ENCODE assay signal across 8 mouse cellular contexts in genomic region chr5:31094799-31095691, GRCm38 (mm10). TPM values are rescaled to one million over a fixed set of nuclear protein-coding genes. Genes with fewer than 3 reads are reported as not detected.
DNase-seq lines count a peak whose midpoint lies in the region.

No protein-coding gene starts in this region.

- peaks cover 44% of the 10 kb centered on the region for H3K4me1 ChIP-seq in forebrain, embryonic 10.5 days

- H3K27ac ChIP-seq in forebrain, embryonic 10.5 days: no peak overlapping the region

- intact Hi-C loops in heart, postnatal 36 days (cut with DNase I): no loop called here

- peaks cover 94% of the 10 kb centered on the region for H3K27me3 ChIP-seq in forebrain, embryonic 10.5 days (ENCODE audit: poor library complexity, severe bottlenecking)

- WGBS in forebrain, embryonic 10.5 days: under 1% methylated on average over 59 of the region's 59 CpGs

- no peaks in the 10 kb centered on the region for H3K9me3 ChIP-seq in forebrain, embryonic 10.5 days

- peak; percentile 29 for DNase-seq in urinary bladder, postnatal 14 days (ENCODE audit: low spot score)
- DNase-seq in urinary bladder, adult 2 months (ENCODE audit: low spot score): no peak
- DNase-seq in forebrain, embryonic 10.5 days (ENCODE audit: extremely low spot score, low spot score): peak; percentile 46
- DNase-seq in heart, postnatal 36 days: peak; percentile 61 to 63
- peak; percentile 59 to 76 for DNase-seq in kidney, postnatal 4 days
- peak; percentile 85 to 88 for DNase-seq in lung, postnatal 4 days
- DNase-seq in right cerebral cortex, adult 2 months (ENCODE audit: low spot score in 2 of 2): peak; percentile 65 to 69
- no peak for DNase-seq in urinary bladder, postnatal 10 days (ENCODE audit: low spot score)

- H3K36me3 ChIP-seq in forebrain, embryonic 10.5 days (replicated peaks): no peaks in the 10 kb centered on the region

- H3K4me3 ChIP-seq in forebrain, embryonic 10.5 days: peak overlapping the region; percentile 52

RNA-seq across cellular contexts. Expression of gene Dnajc5g, which starts 11.0 kb away (rescaled TPM):
- polyA plus RNA-seq in urinary bladder, adult 2 months (2012; rRNA removed): not detected in 2 replicates
- polyA plus RNA-seq in forebrain, embryonic 10.5 days (2016; fragmentation: Nextera tagmentation; extraction: Ambion mirVana): not detected in 2 replicates
- not detected for total RNA-seq in heart, postnatal 36 days (2021)

RNA-seq across cellular contexts. Expression of gene Slc30a3, which starts 13.0 kb away (rescaled TPM):
- polyA plus RNA-seq in urinary bladder, adult 2 months (2012; rRNA removed): 0.04 TPM in 1 of 2 replicates, not detected in the other
- 0.32 and 0.39 TPM in 2 replicates for polyA plus RNA-seq in forebrain, embryonic 10.5 days (2016; fragmentation: Nextera tagmentation; extraction: Ambion mirVana)
- total RNA-seq in heart, postnatal 36 days (2021): not detected

RNA-seq across cellular contexts. Expression of gene Trim54, which starts 21.5 kb away (rescaled TPM):
- not detected in 2 replicates for polyA plus RNA-seq in urinary bladder, adult 2 months (2012; rRNA removed)
- polyA plus RNA-seq in forebrain, embryonic 10.5 days (2016; fragmentation: Nextera tagmentation; extraction: Ambion mirVana): 0.11 TPM in 1 of 2 replicates, not detected in the other
- 100 to 1,000 TPM; 249 to 297 TPM for total RNA-seq in heart, postnatal 36 days (2021)

RNA-seq across cellular contexts. Expression of gene Cad, which starts 40.5 kb away (rescaled TPM):
- polyA plus RNA-seq in urinary bladder, adult 2 months (2012; rRNA removed): 14.6 and 14.8 TPM in 2 replicates
- polyA plus RNA-seq in forebrain, embryonic 10.5 days (2016; fragmentation: Nextera tagmentation; extraction: Ambion mirVana): 76.4 and 79.3 TPM in 2 replicates
- 10 to 100 TPM; 14.5 to 15.6 TPM for total RNA-seq in heart, postnatal 36 days (2021)

RNA-seq across cellular contexts. Expression of gene Ucn, which starts 43.6 kb away (rescaled TPM):
- not detected in 2 replicates for polyA plus RNA-seq in urinary bladder, adult 2 months (2012; rRNA removed)
- not detected in 2 replicates for polyA plus RNA-seq in forebrain, embryonic 10.5 days (2016; fragmentation: Nextera tagmentation; extraction: Ambion mirVana)
- not detected for total RNA-seq in heart, postnatal 36 days (2021)

Comparison
In these comparisons a context has a peak if more than half of its experiments do, and no peak if none do; other contexts are left out.
1. DNase-seq: peak in urinary bladder, postnatal 14 days (single experiment), forebrain, embryonic 10.5 days (single experiment), heart, postnatal 36 days (2 of 2), kidney, postnatal 4 days (2 of 2), lung, postnatal 4 days (2 of 2) and right cerebral cortex, adult 2 months (2 of 2); none in urinary bladder, adult 2 months (single experiment) and urinary bladder, postnatal 10 days (single experiment).